Comparison of ENCODE assay signal across 30 mouse cellular contexts in the genomic region with DNA sequence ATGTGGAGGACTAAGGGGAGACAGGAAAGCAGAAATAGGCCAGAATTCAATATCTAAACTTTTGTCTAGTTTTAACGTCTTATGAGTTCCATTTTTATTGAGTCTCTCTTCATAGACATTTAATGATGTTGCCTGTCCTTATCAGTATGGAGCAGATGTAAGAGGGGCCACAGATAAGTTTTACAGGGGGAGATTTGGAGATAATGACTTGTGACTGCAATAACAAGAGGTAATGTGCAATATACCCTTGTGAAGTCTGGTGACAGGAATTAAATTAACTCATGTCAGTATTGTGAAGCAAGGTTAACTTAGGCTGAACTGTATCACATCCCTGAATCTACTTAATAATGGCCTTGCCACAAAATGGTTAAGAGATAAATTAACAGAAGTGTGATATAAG.
"Had no signal": no experiment of that assay in that cellular context is flagged by ENCODE, and none has a peak within 500 bp of the region (broad histone marks: within the 10 kb centered on the region; RNA-seq: fewer than 3 reads in every experiment).

No protein-coding gene starts in this region.

- H3K36me3 ChIP-seq: limb, embryonic 10.5 days; limb, embryonic 12.5 days; limb, embryonic 13.5 days; limb, embryonic 15.5 days; liver, embryonic 12.5 days; liver, embryonic 13.5 days; liver, embryonic 15.5 days; lung, embryonic 15.5 days; midbrain, embryonic 10.5 days; midbrain, embryonic 12.5 days; midbrain, embryonic 13.5 days; midbrain, embryonic 15.5 days; neural tube, embryonic 12.5 days had no signal

- H3K9me3 ChIP-seq: limb, embryonic 10.5 days; limb, embryonic 12.5 days; limb, embryonic 13.5 days; limb, embryonic 15.5 days; liver, embryonic 12.5 days; liver, embryonic 13.5 days; liver, embryonic 15.5 days; lung, embryonic 15.5 days; megakaryocyte, embryonic 14.5 days; midbrain, embryonic 10.5 days; midbrain, embryonic 12.5 days; midbrain, embryonic 13.5 days; midbrain, embryonic 15.5 days; neural tube, embryonic 12.5 days had no signal

- H3K4me1 ChIP-seq: limb, embryonic 10.5 days; limb, embryonic 12.5 days; limb, embryonic 13.5 days; limb, embryonic 15.5 days; liver, embryonic 12.5 days; liver, embryonic 13.5 days; liver, embryonic 15.5 days; lung, embryonic 15.5 days; megakaryocyte, embryonic 14.5 days; midbrain, embryonic 10.5 days; midbrain, embryonic 12.5 days; midbrain, embryonic 13.5 days; midbrain, embryonic 15.5 days; neural tube, embryonic 12.5 days had no signal

- H3K9ac ChIP-seq: limb, embryonic 12.5 days; limb, embryonic 13.5 days; limb, embryonic 15.5 days; liver, embryonic 12.5 days; liver, embryonic 13.5 days; liver, embryonic 14.5 days; liver, embryonic 15.5 days; liver, postnatal 0 days; lung, embryonic 14.5 days; lung, embryonic 15.5 days; midbrain, embryonic 12.5 days; midbrain, embryonic 13.5 days; midbrain, embryonic 15.5 days; neural tube, embryonic 12.5 days had no signal

- H3K27ac ChIP-seq: limb, embryonic 10.5 days; limb, embryonic 12.5 days; limb, embryonic 13.5 days; limb, embryonic 15.5 days; liver, embryonic 12.5 days; liver, embryonic 13.5 days; liver, embryonic 14.5 days; liver, embryonic 15.5 days; lung, embryonic 15.5 days; macrophage; midbrain, embryonic 10.5 days; midbrain, embryonic 12.5 days; midbrain, embryonic 13.5 days; midbrain, embryonic 15.5 days; neural tube, embryonic 12.5 days had no signal

- DNase-seq: left cerebral cortex, postnatal 4 days; liver; liver, embryonic 13.5 days; liver, postnatal 0 days; lung, adult 18-20 months; lung, adult 2 months; lung, embryonic 14.5 days; lung, postnatal 10 days; lung, postnatal 14 days; lung, postnatal 36 days; lung, postnatal 4 days; midbrain, embryonic 14.5 days had no signal

- H3K4me3 ChIP-seq: limb, embryonic 10.5 days; limb, embryonic 12.5 days; limb, embryonic 13.5 days; limb, embryonic 15.5 days; liver, embryonic 12.5 days; liver, embryonic 13.5 days; liver, embryonic 15.5 days; lung, embryonic 15.5 days; megakaryocyte, embryonic 14.5 days; midbrain, embryonic 10.5 days; midbrain, embryonic 12.5 days; midbrain, embryonic 13.5 days; midbrain, embryonic 15.5 days; myocyte; neural tube, embryonic 12.5 days had no signal

- H3K27me3 ChIP-seq: limb, embryonic 12.5 days; limb, embryonic 13.5 days; limb, embryonic 15.5 days; liver, embryonic 12.5 days; liver, embryonic 13.5 days; liver, embryonic 15.5 days; lung, embryonic 15.5 days; megakaryocyte, embryonic 14.5 days; midbrain, embryonic 12.5 days; midbrain, embryonic 13.5 days; midbrain, embryonic 15.5 days; neural tube, embryonic 12.5 days had no signal

- ATAC-seq: liver, embryonic 12.5 days; liver, postnatal 0 days; lung, postnatal 0 days; midbrain, embryonic 13.5 days; midbrain, embryonic 15.5 days; midbrain, embryonic 16.5 days had no signal
